Mouse (Mus musculus) mouse embryonic stem cell (cell line): ENCODE results near the gene Fignl1.

Experiments
- in situ Hi-C, 2 experiments: fragments of 300-500 bp; cut with MboI; formaldehyde crosslinking; loops; 1 replicate in 1 of 2; 3 replicates in 1 of 2; pipeline ENCODE4 v1.14.3; 2019 to 2020; ENCODE audit warnings: low sequenced_read_pairs in 2 of 2, low pct_unique_long_range_greater_than_20kb in 1 of 2, mixed read lengths in 1 of 2; ENCODE audit not compliant: unreplicated experiment in 1 of 2

The Fignl1 gene

DNA sequence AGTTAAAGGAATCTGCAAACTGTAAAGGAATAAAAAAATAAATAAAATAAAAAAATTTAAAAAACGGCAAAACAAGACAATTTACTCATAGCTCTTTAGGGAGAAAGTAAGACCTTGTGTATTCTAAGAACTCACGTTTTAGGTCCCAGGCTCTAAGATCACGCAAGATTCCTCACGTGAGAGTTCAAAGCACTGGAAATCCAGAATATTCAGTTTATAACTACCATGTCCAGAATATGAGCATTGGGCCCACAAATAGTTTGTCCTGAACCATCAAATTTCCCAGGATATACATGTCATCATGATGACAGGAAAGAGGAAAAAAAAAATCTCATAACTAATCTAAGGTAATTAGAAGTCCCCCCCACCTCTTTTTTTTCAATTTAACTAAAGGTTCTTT lies 27.0 kb upstream of the Fignl1 start:
- in situ Hi-C loops = no loop called here

DNA sequence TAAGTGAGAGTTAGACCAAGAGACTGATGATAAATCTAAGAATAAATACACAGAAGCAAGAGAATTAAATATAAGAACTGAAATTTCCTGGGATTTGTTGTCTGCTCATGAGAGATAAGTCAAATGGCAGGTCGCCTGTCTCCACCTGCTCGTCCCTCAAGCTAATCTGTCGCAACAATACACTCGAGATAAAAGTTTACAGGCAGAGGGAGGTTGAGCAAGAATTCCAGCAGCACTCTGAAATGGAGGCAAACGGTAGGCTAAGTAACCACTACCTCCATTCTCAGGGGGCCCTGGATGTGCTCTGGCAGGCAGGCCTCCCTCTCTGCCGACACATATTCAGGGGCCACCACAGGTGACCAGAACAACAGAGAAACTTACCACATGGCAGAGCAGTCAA lies 26.6 kb upstream of the Fignl1 start:
- in situ Hi-C loops = no loop called here

DNA sequence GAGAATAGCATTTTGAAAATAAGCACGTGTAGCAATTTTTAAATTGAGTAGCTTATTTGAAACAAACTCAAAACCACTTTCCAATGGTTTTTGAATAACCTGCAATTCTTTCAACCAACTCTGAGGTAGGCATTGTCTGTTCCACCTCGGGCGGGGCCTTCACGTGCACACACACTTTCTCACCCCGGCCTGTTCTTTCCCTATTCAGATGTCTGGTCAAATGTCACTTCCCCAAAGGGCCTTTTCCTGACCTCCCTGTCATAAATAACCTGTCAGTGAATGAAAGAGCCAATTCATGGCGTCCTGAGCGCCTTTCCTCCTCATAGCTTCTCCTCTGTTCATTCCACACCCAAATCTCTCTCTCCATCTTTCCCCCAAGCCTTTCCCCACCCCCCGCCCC lies 24.3 kb upstream of the Fignl1 start:
- in situ Hi-C loops = no loop called here

DNA sequence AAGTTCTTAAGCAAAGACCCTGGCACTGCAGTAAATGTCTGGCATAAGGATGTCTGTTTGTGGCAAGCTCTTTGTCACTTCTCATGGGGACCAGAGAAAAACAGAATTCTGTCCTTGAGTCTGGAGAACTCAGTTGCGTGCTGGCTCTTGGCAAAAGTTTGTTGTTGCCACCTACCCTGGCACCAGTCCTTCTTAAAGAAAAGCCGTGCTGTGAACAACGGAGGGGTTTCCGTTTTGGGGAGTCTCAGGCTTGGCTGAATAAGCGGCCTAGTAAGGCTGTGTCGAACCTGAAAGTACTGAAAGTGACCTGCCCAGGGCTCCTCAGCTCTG lies 24.0 kb upstream of the Fignl1 start:
- in situ Hi-C loops = no loop called here

DNA sequence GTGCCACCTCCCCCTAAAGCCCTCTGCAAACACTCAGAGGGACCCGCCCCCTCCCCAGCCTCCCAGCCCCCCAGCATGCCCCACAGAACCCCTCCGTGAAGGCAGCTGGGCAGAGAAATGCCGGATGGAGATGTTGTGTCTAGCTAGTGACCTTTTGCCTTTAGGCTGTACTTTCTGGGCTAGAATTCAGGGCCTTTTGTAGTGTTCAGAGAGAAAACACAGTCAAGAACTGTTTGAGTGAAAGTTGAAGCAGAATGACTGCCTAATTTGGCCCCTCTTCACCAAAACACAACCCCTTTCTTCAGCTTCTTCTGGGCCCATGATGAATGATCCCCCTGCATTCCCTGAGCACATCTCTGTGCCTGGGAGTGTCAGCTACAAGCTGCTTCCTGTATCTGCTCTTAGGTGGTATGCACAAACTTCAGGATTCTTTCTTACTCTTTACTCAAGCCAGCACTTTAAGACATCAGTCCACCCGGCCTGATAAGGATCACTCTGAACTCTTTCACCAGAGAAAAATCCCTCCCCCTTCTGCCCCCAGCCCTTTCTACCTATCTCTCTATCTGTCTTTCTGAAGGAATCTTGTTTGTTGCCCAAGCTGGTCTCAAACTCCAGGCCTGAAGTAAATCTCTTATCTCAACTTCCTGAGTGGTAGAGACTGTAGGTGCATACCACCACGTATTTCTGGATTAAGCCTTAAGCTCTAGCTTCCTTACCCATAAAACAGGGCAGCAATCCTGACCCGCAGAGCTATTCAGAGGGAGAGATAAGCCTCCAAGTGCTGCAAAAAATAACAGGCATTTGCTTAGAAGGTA lies 23.4 kb upstream of the Fignl1 start:
- in situ Hi-C loops = no loop called here

DNA sequence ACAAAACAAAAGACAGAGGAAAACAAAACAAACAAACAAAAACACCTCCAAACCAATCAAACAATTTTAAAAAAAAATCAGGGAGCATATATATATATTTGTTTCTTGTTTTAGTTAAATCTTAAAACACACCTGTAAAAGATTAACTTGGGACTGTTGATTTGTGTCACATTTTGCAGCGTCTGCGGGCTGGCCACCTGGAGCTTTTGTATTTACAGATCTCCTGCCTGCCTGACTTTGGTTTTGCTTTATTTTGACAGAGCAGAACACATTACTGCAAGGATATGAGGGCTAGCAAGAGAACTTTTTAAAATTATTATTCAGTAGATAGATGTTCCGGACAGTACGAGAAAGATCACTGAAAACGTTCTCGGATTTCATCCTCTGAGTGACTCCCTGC lies 22.8 kb upstream of the Fignl1 start:
- in situ Hi-C loops = no loop called here

DNA sequence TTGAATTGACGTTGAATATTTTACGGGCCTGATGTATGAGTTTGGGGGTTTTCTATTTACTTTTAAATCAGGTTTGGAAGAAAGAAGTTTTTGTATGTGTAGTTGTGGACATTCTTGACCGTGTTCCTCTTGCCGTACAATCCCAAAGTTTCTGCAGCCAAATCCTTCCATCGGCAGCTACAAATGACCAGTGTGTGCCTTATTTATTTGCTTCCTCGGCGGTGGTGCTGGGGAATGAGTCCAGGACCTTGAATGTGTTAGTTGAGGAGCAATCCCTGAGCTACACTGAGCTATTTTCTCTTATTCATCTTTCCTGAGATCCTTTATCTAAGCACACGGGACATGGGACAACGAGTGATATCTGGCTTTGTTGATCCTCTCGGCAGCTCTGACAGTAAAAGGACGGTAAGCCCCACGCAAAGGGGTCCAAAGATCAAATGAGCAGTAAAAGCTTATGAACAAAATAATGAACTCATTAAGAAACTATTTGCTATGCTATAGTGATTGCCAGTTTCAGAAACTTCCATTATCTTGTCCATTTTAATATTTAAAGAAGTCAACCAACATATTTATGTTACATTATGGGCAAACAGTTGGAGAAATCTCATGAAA lies 22.2 kb upstream of the Fignl1 start:
- in situ Hi-C loops = no loop called here

DNA sequence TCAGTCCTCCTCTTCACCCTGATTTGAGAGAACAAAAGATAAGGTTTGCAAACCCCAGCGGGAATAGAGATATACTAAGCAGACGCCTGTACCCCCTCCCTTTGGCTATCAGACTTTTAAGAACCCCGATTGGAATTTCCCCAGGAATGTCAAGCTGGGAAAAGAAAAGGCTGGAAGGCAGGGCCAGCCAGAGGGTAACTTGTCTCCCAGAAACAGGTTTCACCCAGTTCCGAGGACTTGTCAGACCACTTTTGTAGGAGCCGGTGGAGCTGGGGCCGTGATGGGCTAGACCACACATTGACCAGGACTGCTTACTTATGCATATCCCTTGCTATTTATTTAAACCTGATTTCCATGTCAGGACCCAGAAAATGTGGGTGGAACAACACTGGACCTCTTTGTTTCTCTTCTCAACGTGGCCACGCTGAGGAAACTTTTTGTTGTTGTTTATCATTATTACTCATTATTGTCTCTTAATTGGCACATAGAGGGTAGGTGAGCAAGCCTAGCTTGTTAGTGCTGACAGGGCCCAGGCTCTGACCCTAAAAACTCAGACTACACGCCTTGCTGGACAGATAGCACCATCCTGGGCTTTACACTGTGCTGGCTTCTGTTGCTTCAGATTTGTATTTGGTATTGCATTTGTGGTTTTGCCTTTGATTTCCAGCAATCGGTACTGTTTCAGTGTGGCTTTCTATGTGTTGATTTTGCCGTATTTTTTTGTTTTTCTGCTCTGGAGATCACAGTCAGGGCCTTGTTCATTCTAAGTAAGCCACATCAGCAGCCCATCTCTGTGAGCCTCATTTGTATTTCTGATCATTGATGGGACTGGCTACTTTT lies 20.6 kb upstream of the Fignl1 start:
- in situ Hi-C loops = no loop called here

DNA sequence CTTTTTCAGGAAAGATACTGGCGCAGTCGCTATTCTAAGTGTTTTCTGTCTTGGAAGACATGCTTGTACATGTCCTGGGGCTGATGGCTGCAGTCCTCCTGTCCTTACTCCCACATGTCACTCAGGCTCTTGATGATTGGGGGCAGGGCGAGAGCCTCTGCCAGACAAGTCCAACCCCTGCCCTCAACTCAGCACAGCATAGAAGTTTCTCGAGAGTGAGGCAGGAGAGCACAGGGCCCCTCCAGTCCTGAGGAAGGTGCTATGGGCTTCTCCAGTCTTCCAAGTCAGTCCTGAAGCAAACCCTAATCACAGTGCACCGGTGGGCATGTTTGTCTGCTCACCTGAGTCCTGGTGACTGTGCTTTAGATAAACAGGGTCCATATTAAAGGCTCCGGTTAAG lies 20.0 kb upstream of the Fignl1 start:
- in situ Hi-C loops = no loop called here

DNA sequence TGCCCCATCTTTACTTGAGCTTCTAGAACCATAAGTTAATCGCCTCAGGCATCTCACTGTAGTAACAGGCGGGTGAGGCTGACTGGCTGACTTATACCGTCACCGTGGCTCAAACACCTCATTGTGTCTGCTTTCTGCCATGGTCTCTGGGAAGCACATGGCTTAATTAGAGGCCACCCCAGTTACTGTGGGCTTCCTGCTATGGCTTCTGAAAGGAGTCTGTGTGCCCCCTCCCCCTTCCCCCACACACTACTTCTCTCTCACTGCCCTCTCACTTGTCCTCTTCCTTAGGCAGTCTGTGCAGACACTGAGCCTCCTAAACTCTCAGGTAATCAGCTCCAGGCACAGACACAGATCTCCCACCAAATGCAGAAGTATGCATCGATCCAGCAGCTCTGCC lies 19.5 kb upstream of the Fignl1 start:
- in situ Hi-C loops = no loop called here

DNA sequence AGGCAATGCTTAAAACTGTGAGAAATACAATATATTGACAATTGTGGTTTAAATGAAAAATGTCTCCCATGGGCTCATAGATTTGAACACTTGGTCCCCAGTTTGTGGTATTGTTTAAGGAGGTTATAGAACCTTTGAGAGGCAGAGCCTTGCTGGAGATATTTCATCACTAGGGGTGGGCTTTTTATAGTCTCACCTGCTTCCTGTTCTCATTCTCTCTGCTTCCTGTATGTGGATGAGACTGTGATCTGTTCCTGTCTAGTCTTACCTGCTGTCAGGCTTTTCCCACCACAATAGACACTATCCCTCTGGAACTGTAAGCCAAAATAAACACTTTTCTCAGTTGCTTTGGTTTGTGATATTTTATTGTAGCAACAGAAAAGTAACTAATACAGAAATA lies 17.7 kb upstream of the Fignl1 start:
- in situ Hi-C loops = no loop called here

DNA sequence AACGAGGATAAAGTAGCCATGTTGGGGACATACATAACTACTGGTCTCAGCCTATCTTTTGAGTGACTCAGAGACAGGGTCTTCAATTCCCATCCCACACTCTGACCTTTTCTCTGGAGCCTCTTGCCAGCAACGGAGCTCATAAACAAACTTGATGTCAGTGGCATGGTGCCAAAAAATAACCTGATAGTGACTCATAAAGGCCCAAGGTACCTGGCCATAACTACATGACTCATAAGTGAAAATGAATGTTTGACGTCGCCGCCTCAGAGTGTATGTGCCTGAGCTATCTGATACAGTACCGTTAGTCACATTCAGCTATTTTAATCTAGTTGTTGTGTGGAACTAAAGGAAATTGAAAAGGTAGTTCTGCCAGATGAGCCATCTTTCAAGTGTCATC lies 16.9 kb upstream of the Fignl1 start:
- in situ Hi-C loops = no loop called here

DNA sequence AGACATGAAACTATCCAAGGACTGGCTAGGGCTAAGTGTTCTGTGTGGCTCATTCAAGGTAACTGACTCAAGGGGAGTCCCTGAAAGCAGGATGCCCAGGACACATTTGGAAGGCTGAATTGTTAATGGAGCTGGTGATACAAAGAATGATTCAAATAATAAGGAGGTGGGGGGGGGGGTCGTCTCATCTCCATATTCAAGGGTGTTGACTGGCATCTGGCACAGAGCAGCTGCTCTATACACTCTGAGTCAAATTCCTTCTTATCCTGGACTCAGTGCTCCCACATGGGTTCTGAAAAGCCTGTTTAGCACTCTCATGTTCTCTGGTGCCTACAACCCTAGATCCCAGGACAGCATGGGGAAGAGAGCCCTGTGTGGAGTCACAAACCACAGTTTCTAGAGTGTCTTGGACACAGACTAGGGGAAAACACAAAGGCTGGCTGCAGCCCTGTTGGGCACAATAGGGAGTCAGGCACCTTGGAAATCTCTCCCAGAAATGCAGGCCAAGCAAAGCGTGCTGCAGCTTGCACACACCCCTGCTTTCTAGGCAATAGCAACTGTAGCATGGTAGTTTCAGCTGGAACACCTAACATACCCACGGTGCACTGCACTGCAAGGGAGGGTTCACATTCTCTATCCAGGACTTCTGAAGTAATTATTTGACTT lies 16.3 kb upstream of the Fignl1 start:
- in situ Hi-C loops = loop anchor here (25.0 kb wide), 1 partner anchor 712 kb away; no protein-coding TSS in a partner anchor

DNA sequence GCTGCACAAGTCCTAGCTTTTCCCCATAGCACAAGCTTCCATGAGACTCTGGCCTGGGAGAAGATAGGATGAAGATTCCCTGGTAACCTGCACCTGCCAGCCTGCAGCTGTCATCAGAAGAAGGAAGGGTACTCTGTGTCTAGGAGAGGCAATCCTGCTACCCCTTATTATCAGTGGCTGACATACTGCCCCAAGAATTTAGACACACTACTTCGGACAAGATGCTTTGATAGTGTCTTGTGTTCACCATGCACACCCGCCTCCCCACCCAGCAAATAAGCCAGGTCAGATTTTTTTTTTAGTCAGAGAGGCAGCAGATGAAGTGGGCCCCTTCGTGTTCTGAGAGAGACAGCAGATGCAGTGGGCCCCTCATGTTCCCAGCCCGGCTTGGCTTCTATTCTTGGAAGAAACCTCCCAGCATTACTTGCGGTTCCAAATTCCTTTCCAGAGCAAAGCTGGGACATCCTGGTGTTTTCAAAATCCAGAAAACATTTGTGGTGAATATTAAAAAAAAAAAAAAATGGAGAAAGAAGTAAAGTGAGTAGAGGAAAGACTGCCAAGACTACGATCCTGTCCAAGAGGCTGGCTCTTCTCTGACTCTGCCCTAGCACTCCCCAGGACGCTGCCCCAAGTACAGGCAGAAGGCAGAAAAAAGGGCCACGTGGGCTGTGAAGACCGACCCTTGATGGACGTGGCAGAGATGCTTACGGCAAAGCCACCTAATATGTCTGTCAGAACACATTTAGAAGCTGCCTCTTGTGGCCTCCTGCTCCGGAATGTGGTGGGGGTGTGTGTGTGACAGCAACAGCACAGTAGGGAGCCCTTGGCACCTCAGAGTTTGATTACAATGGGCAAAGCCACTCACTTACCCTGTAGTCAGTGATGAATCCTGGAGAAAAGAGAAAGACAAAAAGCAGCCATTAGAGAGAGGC lies 15.5 kb upstream of the Fignl1 start:
- in situ Hi-C loops = loop anchor here (25.0 kb wide), 1 partner anchor 713 kb away; no protein-coding TSS in a partner anchor

DNA sequence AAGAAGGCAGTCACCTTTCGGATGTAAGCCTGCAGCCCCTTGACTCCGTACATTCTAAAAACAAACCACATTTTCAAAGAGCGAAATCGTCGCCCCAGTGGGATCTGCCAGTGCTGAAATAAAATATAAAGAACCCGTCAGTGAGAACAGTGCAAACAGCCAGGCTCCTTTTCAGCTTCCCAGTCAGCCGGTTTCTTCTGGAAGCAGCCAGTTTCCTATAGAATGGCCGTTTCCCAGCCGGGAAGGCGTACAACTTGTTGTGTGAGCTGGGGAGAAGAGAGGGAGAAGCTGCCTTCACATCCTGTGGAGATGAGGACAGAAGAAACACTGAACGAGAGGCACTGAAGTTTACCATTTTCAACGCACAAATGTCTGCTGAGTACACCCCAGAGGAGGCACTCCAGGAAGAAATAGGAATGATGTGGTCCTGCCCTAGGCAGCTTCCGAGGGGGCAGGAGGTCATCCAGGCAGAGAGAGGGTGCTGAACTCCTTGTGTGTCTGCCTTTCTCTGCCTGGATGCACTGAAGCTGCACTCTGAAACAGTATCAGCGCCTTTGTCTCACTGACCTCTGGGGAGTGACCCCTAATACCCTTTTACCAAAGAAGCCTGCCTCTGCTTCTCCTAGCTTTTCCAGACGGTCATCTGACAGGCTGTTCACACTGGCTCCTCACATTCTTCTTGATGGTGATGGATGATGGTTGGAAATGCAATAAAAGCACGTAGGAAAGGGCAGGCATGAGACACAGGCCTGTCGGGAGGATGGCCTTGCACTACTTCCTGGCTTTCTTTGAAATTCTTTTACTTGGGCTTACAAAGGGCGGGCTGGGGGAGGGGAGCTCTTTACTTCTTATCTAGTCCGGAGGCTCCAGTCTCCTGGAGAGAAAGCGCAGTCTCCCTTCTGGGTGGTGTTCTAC lies 13.7 kb upstream of the Fignl1 start:
- in situ Hi-C loops = loop anchor here (25.0 kb wide), 1 partner anchor 715 kb away; no protein-coding TSS in a partner anchor

DNA sequence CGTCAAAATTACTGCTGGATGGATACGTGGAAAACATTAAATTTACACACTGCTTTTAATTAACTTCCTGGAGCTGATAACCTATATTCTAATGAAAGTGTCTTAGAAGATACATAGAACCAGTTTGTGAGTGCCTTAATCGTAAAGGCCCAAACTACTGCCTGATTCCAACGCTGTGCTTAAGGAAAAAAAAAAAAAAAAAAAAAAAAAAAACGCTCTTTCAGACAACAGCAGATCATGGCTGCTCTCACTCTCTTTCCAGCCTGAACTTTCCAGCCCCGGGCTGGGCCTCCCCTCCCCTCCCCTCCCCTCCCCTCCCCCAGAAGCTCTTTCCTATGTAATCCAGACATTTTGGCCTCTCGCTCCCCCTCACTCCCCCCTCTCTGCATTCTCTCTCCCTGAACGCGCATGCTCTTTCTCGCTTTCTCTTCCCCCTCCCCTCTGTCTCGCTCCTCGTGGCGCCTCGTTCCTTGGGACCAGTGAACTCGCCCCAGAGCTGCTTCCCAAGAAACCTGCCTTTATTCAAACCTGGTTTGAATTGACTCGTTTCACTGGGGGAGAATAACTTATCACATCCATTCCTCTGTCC lies 12.7 kb upstream of the Fignl1 start:
- in situ Hi-C loops = loop anchor here (25.0 kb wide), 1 partner anchor 716 kb away; no protein-coding TSS in a partner anchor
